Mouse (Mus musculus): ENCODE data around the gene Mipep. TPM values are rescaled to one million over a fixed set of nuclear protein-coding genes. Genes with fewer than 3 reads are reported as not detected.

Mipep gene
- total RNA-seq (2021) = 10 to 100 TPM; 24.9 to 25.3 TPM
- long read RNA-seq, experiment 1, transcript Mipep-201 (19 exons, 3,015 nt) = major isoform, 46 of 50 reads
- long read RNA-seq, experiment 1, partial matches to known transcripts = 2 of 50 reads
- long read RNA-seq, experiment 1, other reads (novel, unspliced or antisense) = 2 of 50 reads
- long read RNA-seq, experiment 2, transcript Mipep-201 (19 exons, 3,015 nt) = major isoform, 32 of 41 reads
- long read RNA-seq, experiment 2, partial matches to known transcripts = 4 of 41 reads
- long read RNA-seq, experiment 2, other reads (novel, unspliced or antisense) = 5 of 41 reads

- DNase-seq (ENCODE audit: extremely low spot score in 1 of 2, low spot score in 2 of 2) = peak; percentile 83 to 85
- Histone ChIP-seq H3K27ac (peak within 1 kb of the TSS; percentile 86), H3K4me3 (peak within 1 kb of the TSS; percentile 80)
- TF ChIP-seq CTCF (IDR thresholded peaks at IDR 0.05) = peak; percentile 89
- intact Hi-C loops (cut with DNase I) = no loop called here
Measured at GRCm38 (mm10) chr14:60784427-60785315, at the start of gene Mipep. Gene Mipep (plus strand): TSS chr14:60784573.

GRCm38 (mm10) chr14:60735206-60735605 is 49.2 kb upstream of the Mipep start:
- H3K27ac ChIP-seq = no peak overlapping the region
- TF ChIP-seq CTCF (IDR thresholded peaks at IDR 0.05) = no peak
- intact Hi-C loops (cut with DNase I) = no loop called here
- no peak overlapping the region for H3K4me3 ChIP-seq
- DNase-seq (ENCODE audit: extremely low spot score in 1 of 2, low spot score in 2 of 2) = no peak

GRCm38 (mm10) chr14:60735848-60736547 is 48.4 kb upstream of the Mipep start:
- H3K27ac ChIP-seq = no peak overlapping the region; the same call in 1 of the 2 replicates
- no peak overlapping the region for H3K4me3 ChIP-seq
- intact Hi-C loops (cut with DNase I) = no loop called here
- DNase-seq (ENCODE audit: extremely low spot score in 1 of 2, low spot score in 2 of 2) = no peak
- no peak for TF ChIP-seq CTCF (IDR thresholded peaks at IDR 0.05)

GRCm38 (mm10) chr14:60736591-60737192 is 47.7 kb upstream of the Mipep start:
- TF ChIP-seq CTCF (IDR thresholded peaks at IDR 0.05) = no peak
- intact Hi-C loops (cut with DNase I) = no loop called here

GRCm38 (mm10) chr14:60737202-60737611 is 47.2 kb upstream of the Mipep start:
- TF ChIP-seq CTCF (IDR thresholded peaks at IDR 0.05) = no peak
- peak overlapping the region; percentile 28; the same call in 1 of the 2 replicates for H3K27ac ChIP-seq
- intact Hi-C loops (cut with DNase I) = no loop called here
- no peak overlapping the region for H3K4me3 ChIP-seq
- no peak for DNase-seq (ENCODE audit: extremely low spot score in 1 of 2, low spot score in 2 of 2)

More at GRCm38 (mm10) chr14:60736591-60737192, 47.7 kb upstream of the Mipep start:
- H3K27ac ChIP-seq = peak overlapping the region; percentile 44; the same call in 1 of the 2 replicates
- DNase-seq (ENCODE audit: extremely low spot score in 1 of 2, low spot score in 2 of 2) = no peak
- H3K4me3 ChIP-seq = no peak overlapping the region

GRCm38 (mm10) chr14:60738434-60738938 is 45.9 kb upstream of the Mipep start:
- H3K27ac ChIP-seq = 0 out of 2 replicates have a peak overlapping the region, but pooled peaks have one; percentile 28

GRCm38 (mm10) chr14:60739155-60739554 is 45.2 kb upstream of the Mipep start:
- Histone ChIP-seq H3K4me3 (no peak overlapping the region), H3K27ac (no peak overlapping the region)
- intact Hi-C loops (cut with DNase I) = no loop called here
- DNase-seq (ENCODE audit: extremely low spot score in 1 of 2, low spot score in 2 of 2) = no peak
- no peak for TF ChIP-seq CTCF (IDR thresholded peaks at IDR 0.05)

More at GRCm38 (mm10) chr14:60738434-60738938, 45.9 kb upstream of the Mipep start:
- no peak for TF ChIP-seq CTCF (IDR thresholded peaks at IDR 0.05)
- H3K4me3 ChIP-seq = no peak overlapping the region
- intact Hi-C loops (cut with DNase I) = no loop called here
- DNase-seq (ENCODE audit: extremely low spot score in 1 of 2, low spot score in 2 of 2) = no peak

- H3K27ac ChIP-seq = no peak overlapping the region
- no peak for TF ChIP-seq CTCF (IDR thresholded peaks at IDR 0.05)
- DNase-seq (ENCODE audit: extremely low spot score in 1 of 2, low spot score in 2 of 2) = no peak
- no peak overlapping the region for H3K4me3 ChIP-seq
- intact Hi-C loops (cut with DNase I) = no loop called here
Measured at GRCm38 (mm10) chr14:60739616-60740015, 44.8 kb upstream of the Mipep start.

GRCm38 (mm10) chr14:60740507-60740906 is 43.9 kb upstream of the Mipep start:
- DNase-seq (ENCODE audit: extremely low spot score in 1 of 2, low spot score in 2 of 2) = no peak
- no peak for TF ChIP-seq CTCF (IDR thresholded peaks at IDR 0.05)
- H3K27ac ChIP-seq = no peak overlapping the region
- intact Hi-C loops (cut with DNase I) = no loop called here
- H3K4me3 ChIP-seq = no peak overlapping the region

GRCm38 (mm10) chr14:60741033-60741432 is 43.3 kb upstream of the Mipep start:
- intact Hi-C loops (cut with DNase I) = no loop called here

GRCm38 (mm10) chr14:60741490-60741981 is 42.8 kb upstream of the Mipep start:
- intact Hi-C loops (cut with DNase I) = no loop called here

More at GRCm38 (mm10) chr14:60741033-60741432, 43.3 kb upstream of the Mipep start:
- Histone ChIP-seq H3K27ac (no peak overlapping the region), H3K4me3 (no peak overlapping the region)
- TF ChIP-seq CTCF (IDR thresholded peaks at IDR 0.05) = no peak
- no peak for DNase-seq (ENCODE audit: extremely low spot score in 1 of 2, low spot score in 2 of 2)

More at GRCm38 (mm10) chr14:60741490-60741981, 42.8 kb upstream of the Mipep start:
- DNase-seq (ENCODE audit: extremely low spot score in 1 of 2, low spot score in 2 of 2) = no peak
- no peak overlapping the region for H3K27ac ChIP-seq
- no peak overlapping the region for H3K4me3 ChIP-seq
- no peak for TF ChIP-seq CTCF (IDR thresholded peaks at IDR 0.05)
